Mouse (Mus musculus): ENCODE results near the gene AC140267.1. TPM values are rescaled to one million over a fixed set of nuclear protein-coding genes. Genes with fewer than 3 reads are reported as not detected.

The AC140267.1 gene
- polyA plus RNA-seq, 1 experiment from 2014 or later = not detected

DNA sequence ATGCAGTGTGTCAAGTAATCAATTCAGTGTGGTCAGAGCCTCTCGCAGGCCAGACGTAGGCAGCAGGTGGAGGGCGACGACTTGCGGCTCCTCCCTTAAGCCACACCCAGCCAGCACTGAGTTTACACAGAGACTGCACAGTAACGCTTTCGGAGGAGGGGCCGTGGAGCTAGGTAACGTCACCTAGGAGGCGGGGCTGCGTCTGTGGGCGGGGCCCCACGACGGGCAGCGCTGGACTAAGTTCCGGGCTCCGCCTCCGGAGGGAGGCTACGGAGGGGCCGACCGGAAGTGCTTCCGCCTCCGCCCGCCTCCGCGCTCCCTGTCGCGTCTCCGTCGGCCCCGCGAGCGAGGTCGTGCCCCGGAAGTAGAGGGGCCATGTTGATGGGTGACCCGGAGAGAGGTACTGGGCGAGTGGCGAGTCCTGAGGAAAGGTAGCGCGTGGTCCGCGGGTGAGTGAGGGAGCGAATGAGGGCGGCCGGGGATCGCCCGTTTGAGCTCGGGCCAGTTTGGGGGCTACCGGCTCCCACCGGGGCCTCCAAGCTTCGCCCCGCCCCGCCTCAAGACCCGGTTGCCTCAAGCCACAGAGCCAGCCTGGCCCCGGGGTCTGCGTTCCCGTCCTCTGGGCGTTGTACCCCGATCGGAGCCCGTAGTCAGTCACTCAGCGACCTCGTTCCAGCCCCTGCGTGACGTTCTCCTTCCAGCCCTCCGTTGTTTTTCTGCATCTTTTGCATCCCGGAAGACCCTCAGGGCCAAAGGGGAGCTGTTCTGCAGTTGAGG, 1.7 kb upstream of the AC140267.1 start, which contains the start of gene Mief1:
Gene Mief1, plus strand, starts transcription at position 286 of the 777 bp plus-strand sequence.
- peaks cover 15% of the 10 kb centered on the region for H3K4me1 ChIP-seq (replicated peaks; ENCODE audit: control insufficient read depth, insufficient read depth, low read length)
- H3K27me3 ChIP-seq (replicated peaks; ENCODE audit: control insufficient read depth, insufficient read depth, low read length) = no peaks in the 10 kb centered on the region
- under 1% methylated on average over 64 of the region's 67 CpGs for WGBS
- ATAC-seq (replicated peaks; ENCODE audit: low FRiP score, low TSS enrichment, low read depth) (peak; percentile 98), DNase-seq (ENCODE audit: low spot score) (peak; percentile 97)
- H3K27ac ChIP-seq (ENCODE audit: low read depth) = peak within 1 kb of the TSS; percentile 72
- no peaks in the 10 kb centered on the region for H3K9me3 ChIP-seq (ENCODE audit: control insufficient read depth, low read length)
- peak within 1 kb of the TSS; percentile 99 for H3K4me3 ChIP-seq (ENCODE audit: low read depth, low read length)
- H3K9ac ChIP-seq (ENCODE audit: low read length) = peak within 1 kb of the TSS; percentile 89
- peak within 1 kb of the TSS; percentile 85 for H3K4me2 ChIP-seq (ENCODE audit: low read length)
- peaks cover 33% of the 10 kb centered on the region for H3K36me3 ChIP-seq (ENCODE audit: control insufficient read depth, insufficient read depth, low read length)

- no peak for DNase-seq (ENCODE audit: low spot score)
- ATAC-seq (replicated peaks; ENCODE audit: low FRiP score, low TSS enrichment, low read depth) = no peak
- H3K27ac ChIP-seq (ENCODE audit: low read depth) = no peak overlapping the region
- WGBS = 95% methylated on average over 12 of the region's 12 CpGs
- H3K4me3 ChIP-seq (ENCODE audit: low read depth, low read length) = no peak overlapping the region
- no peaks in the 10 kb centered on the region for H3K27me3 ChIP-seq (replicated peaks; ENCODE audit: control insufficient read depth, insufficient read depth, low read length)
- H3K9ac ChIP-seq (ENCODE audit: low read length) = no peak overlapping the region
- H3K36me3 ChIP-seq (ENCODE audit: control insufficient read depth, insufficient read depth, low read length) = peaks cover 88% of the 10 kb centered on the region
- no peak overlapping the region for H3K4me2 ChIP-seq (ENCODE audit: low read length)
- no peaks in the 10 kb centered on the region for H3K4me1 ChIP-seq (replicated peaks; ENCODE audit: control insufficient read depth, insufficient read depth, low read length)
- H3K9me3 ChIP-seq (ENCODE audit: control insufficient read depth, low read length) = no peaks in the 10 kb centered on the region
These were observed 12.5 kb downstream of the AC140267.1 start for GRCm38 (mm10) chr15:80248135-80248534.

GRCm38 (mm10) chr15:80248596-80248995, 13.0 kb downstream of the AC140267.1 start:
- WGBS = 94% methylated on average over 1 of the region's 1 CpGs
- no peak overlapping the region for H3K4me2 ChIP-seq (ENCODE audit: low read length)
- H3K27ac ChIP-seq (ENCODE audit: low read depth) = no peak overlapping the region
- peaks cover 85% of the 10 kb centered on the region for H3K36me3 ChIP-seq (ENCODE audit: control insufficient read depth, insufficient read depth, low read length)
- H3K9ac ChIP-seq (ENCODE audit: low read length) = no peak overlapping the region
- ATAC-seq (replicated peaks; ENCODE audit: low FRiP score, low TSS enrichment, low read depth) = no peak
- H3K27me3 ChIP-seq (replicated peaks; ENCODE audit: control insufficient read depth, insufficient read depth, low read length) = no peaks in the 10 kb centered on the region
- H3K9me3 ChIP-seq (ENCODE audit: control insufficient read depth, low read length) = no peaks in the 10 kb centered on the region
- no peak for DNase-seq (ENCODE audit: low spot score)
- no peak overlapping the region for H3K4me3 ChIP-seq (ENCODE audit: low read depth, low read length)
- 0 out of 2 replicates have a peak, but pooled peaks cover 3% of the 10 kb centered on the region for H3K4me1 ChIP-seq (replicated peaks; ENCODE audit: control insufficient read depth, insufficient read depth, low read length)

GRCm38 (mm10) chr15:80249672-80250071, 14.0 kb downstream of the AC140267.1 start:
- H3K4me3 ChIP-seq (ENCODE audit: low read depth, low read length) = no peak overlapping the region
- no peaks in the 10 kb centered on the region for H3K9me3 ChIP-seq (ENCODE audit: control insufficient read depth, low read length)
- H3K9ac ChIP-seq (ENCODE audit: low read length) = no peak overlapping the region
- H3K4me2 ChIP-seq (ENCODE audit: low read length) = no peak overlapping the region
- peaks cover 75% of the 10 kb centered on the region for H3K36me3 ChIP-seq (ENCODE audit: control insufficient read depth, insufficient read depth, low read length)
- 96% methylated on average over 10 of the region's 10 CpGs for WGBS
- H3K27ac ChIP-seq (ENCODE audit: low read depth) = no peak overlapping the region
- ATAC-seq (replicated peaks; ENCODE audit: low FRiP score, low TSS enrichment, low read depth) = no peak
- H3K27me3 ChIP-seq (replicated peaks; ENCODE audit: control insufficient read depth, insufficient read depth, low read length) = no peaks in the 10 kb centered on the region
- DNase-seq (ENCODE audit: low spot score) = no peak
- H3K4me1 ChIP-seq (replicated peaks; ENCODE audit: control insufficient read depth, insufficient read depth, low read length) = peaks cover 12% of the 10 kb centered on the region; the same call in 1 of the 2 replicates

DNA sequence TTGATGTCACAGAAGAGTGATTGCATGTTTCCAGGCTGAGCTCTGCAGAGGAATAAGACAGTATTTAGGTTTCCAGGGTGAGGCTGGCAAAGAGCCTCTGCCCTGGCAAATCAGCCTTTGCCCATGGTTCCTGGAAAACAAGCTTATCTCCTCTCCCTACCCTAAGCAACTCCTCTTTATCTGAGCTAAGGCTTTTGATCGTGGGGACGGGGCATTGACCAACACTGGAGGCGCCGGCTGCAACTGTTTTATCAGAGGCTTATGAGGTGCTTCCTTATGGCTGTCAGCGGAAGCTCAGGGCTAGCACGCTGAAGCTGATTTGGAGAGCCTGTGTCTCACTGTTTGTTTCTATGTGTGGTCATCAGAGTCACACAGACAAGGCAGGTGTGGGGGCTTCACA, 15.0 kb downstream of the AC140267.1 start:
- H3K27ac ChIP-seq (ENCODE audit: low read depth) = no peak overlapping the region
- no peak for ATAC-seq (replicated peaks; ENCODE audit: low FRiP score, low TSS enrichment, low read depth)
- DNase-seq (ENCODE audit: low spot score) = no peak
- H3K9me3 ChIP-seq (ENCODE audit: control insufficient read depth, low read length) = no peaks in the 10 kb centered on the region
- no peak overlapping the region for H3K4me2 ChIP-seq (ENCODE audit: low read length)
- peaks cover 12% of the 10 kb centered on the region; the same call in 1 of the 2 replicates for H3K4me1 ChIP-seq (replicated peaks; ENCODE audit: control insufficient read depth, insufficient read depth, low read length)
- H3K9ac ChIP-seq (ENCODE audit: low read length) = no peak overlapping the region
- H3K27me3 ChIP-seq (replicated peaks; ENCODE audit: control insufficient read depth, insufficient read depth, low read length) = no peaks in the 10 kb centered on the region
- WGBS = 85% methylated on average over 6 of the region's 6 CpGs
- peaks cover 69% of the 10 kb centered on the region for H3K36me3 ChIP-seq (ENCODE audit: control insufficient read depth, insufficient read depth, low read length)
- H3K4me3 ChIP-seq (ENCODE audit: low read depth, low read length) = no peak overlapping the region

- no peaks in the 10 kb centered on the region for H3K27me3 ChIP-seq (replicated peaks; ENCODE audit: control insufficient read depth, insufficient read depth, low read length)
- H3K4me3 ChIP-seq (ENCODE audit: low read depth, low read length) = no peak overlapping the region
- H3K4me1 ChIP-seq (replicated peaks; ENCODE audit: control insufficient read depth, insufficient read depth, low read length) = peaks cover 27% of the 10 kb centered on the region
- no peaks in the 10 kb centered on the region for H3K9me3 ChIP-seq (ENCODE audit: control insufficient read depth, low read length)
- peaks cover 65% of the 10 kb centered on the region for H3K36me3 ChIP-seq (ENCODE audit: control insufficient read depth, insufficient read depth, low read length)
- no peak overlapping the region for H3K9ac ChIP-seq (ENCODE audit: low read length)
- H3K27ac ChIP-seq (ENCODE audit: low read depth) = peak overlapping the region; percentile 99
- DNase-seq (ENCODE audit: low spot score) (peak; percentile 59), ATAC-seq (replicated peaks; ENCODE audit: low FRiP score, low TSS enrichment, low read depth) (no peak)
- 0 out of 2 replicates have a peak overlapping the region, but pooled peaks have one; percentile 69 for H3K4me2 ChIP-seq (ENCODE audit: low read length)
- 34% methylated on average over 2 of the region's 2 CpGs for WGBS
These were observed 17.9 kb downstream of the AC140267.1 start for GRCm38 (mm10) chr15:80253530-80253929.

- Histone ChIP-seq H3K4me1 (replicated peaks; ENCODE audit: control insufficient read depth, insufficient read depth, low read length) (peaks cover 27% of the 10 kb centered on the region), H3K4me3 (ENCODE audit: low read depth, low read length) (peak overlapping the region; percentile 100), H3K9me3 (ENCODE audit: control insufficient read depth, low read length) (no peaks in the 10 kb centered on the region), H3K9ac (ENCODE audit: low read length) (peak overlapping the region; percentile 62), H3K27me3 (replicated peaks; ENCODE audit: control insufficient read depth, insufficient read depth, low read length) (no peaks in the 10 kb centered on the region), H3K4me2 (ENCODE audit: low read length) (peak overlapping the region; percentile 69), H3K36me3 (ENCODE audit: control insufficient read depth, insufficient read depth, low read length) (peaks cover 63% of the 10 kb centered on the region), H3K27ac (ENCODE audit: low read depth) (peak overlapping the region; percentile 99)
- WGBS = 41% methylated on average over 6 of the region's 6 CpGs
- ATAC-seq (replicated peaks; ENCODE audit: low FRiP score, low TSS enrichment, low read depth) (no peak), DNase-seq (ENCODE audit: low spot score) (no peak)
These were observed 18.6 kb downstream of the AC140267.1 start for GRCm38 (mm10) chr15:80254207-80254606.

- H3K27ac ChIP-seq (ENCODE audit: low read depth) = peak within 1 kb of the TSS; percentile 99
- peaks cover 61% of the 10 kb centered on the region for H3K36me3 ChIP-seq (ENCODE audit: control insufficient read depth, insufficient read depth, low read length)
- peak within 1 kb of the TSS; percentile 97 for H3K4me2 ChIP-seq (ENCODE audit: low read length)
- no peaks in the 10 kb centered on the region for H3K9me3 ChIP-seq (ENCODE audit: control insufficient read depth, low read length)
- peak; percentile 92 for ATAC-seq (replicated peaks; ENCODE audit: low FRiP score, low TSS enrichment, low read depth)
- peak within 1 kb of the TSS; percentile 100 for H3K9ac ChIP-seq (ENCODE audit: low read length)
- peak; percentile 99 for DNase-seq (ENCODE audit: low spot score)
- peak within 1 kb of the TSS; percentile 100 for H3K4me3 ChIP-seq (ENCODE audit: low read depth, low read length)
- under 1% methylated on average over 61 of the region's 62 CpGs for WGBS
- H3K4me1 ChIP-seq (replicated peaks; ENCODE audit: control insufficient read depth, insufficient read depth, low read length) = peaks cover 27% of the 10 kb centered on the region
- H3K27me3 ChIP-seq (replicated peaks; ENCODE audit: control insufficient read depth, insufficient read depth, low read length) = no peaks in the 10 kb centered on the region
These were observed 19.4 kb downstream of the AC140267.1 start, which contains the start of gene Atf4 for GRCm38 (mm10) chr15:80254847-80255645. Gene Atf4 (plus strand): TSS chr15:80255184.

All from intestine, embryonic 14.5 days (tissue).